Mouse (Mus musculus) naive thymus-derived CD4-positive, alpha-beta T cell, adult 2 months (primary cell): ENCODE results near the gene Thada.
"Not testable (repeated sequence)": the region's sequence is repeated elsewhere in the genome, so short reads cannot be mapped to it uniquely, and the experiment has no call there.

Source experiments
- DNase-seq: peaks from one replicate; pipeline ENCODE4 v3.0.0-alpha.2; 2011; ENCODE audit warnings: low read depth

Gene Thada

DNA sequence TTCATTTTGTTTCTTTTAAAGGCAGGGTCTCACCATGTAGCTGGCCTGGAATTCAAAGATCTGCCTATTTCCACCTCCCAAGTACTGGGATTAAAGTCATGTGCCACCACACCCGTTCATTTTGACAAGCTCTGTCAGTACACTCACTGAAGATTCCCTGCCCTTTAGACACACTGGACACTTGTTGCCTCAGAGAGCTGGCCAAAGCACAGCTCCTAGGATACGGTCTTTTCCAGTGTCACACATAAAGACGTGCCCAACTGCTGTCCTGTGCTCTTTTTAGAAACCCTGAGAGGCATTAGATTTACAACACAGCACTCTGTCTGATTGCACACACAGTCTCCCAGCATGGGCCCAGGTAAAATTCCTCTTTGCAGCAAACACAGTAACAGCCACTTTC lies 248.3 kb downstream of the Thada start:
- no peak for DNase-seq

DNA sequence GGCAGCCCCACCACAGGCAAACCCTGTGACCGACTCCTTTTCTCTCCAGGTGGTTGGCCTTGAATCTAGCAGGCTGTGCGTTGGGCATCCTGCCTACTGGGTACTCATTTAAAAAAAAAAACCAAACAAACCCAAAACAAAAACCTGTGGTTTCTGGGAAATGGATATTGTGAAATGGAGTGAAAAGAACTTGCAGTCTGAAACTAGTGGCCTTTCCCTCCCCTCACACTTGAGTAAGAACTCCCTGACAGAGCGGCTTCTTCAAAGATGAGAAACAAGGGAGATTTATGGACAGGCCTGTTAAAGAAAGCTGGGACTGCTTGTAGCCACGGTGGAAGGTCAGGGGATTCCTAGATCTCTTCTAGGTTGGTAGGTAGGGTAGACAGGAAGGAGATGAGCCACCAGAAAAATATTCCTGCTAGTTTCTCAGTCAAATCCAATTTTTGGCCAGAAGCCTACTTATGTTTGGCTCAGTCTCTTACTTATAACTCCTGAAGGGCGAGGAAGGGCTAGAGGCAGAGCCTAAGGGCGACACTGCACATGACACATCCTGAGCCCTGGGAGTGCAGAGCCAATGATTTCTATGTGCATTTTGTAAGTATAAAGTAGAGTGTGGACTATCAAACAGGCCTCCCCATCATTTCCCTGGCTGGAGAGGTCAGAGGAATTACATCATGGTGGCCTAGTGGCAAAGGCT lies 250.6 kb downstream of the Thada start:
- no peak for DNase-seq

DNA sequence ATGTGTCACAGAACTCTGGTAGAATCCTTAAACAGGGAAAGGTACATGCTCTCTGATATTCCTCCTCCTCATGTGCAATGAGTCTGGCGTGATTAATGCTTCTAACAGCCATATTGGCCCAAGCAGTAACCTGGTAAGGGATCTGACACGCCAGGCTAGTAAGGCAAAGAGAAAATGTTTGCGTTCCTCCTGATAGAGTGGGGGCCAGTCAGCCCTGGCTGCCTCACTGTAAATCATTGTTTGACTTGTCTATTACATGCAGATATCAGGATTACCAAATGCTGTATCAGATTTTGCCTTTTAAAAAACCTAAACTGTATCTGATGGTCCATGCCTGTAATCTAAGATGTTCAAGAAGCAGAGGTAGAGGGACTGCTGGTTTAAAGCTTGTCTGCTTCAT lies 252.5 kb downstream of the Thada start:
- no peak for DNase-seq

DNA sequence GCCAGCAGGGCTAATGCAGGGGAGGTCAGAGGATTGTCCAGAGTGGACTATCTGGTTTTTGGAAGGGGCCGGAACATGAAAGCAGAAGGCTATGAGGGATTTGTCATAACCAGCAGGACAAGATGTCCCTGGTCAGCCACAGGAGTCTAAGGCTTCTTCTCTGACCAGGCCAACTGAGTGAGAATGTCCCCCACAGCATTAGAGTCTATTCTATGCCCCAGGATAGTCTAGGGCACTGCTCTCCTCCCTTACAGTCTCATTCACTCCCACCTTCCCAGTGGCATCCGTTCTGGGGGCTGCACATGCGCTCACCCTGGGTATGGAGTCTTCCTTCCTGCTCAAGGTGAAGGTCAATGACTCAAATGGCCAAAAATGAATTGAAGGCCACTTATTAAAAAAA lies 258.4 kb downstream of the Thada start:
- no peak for DNase-seq

DNA sequence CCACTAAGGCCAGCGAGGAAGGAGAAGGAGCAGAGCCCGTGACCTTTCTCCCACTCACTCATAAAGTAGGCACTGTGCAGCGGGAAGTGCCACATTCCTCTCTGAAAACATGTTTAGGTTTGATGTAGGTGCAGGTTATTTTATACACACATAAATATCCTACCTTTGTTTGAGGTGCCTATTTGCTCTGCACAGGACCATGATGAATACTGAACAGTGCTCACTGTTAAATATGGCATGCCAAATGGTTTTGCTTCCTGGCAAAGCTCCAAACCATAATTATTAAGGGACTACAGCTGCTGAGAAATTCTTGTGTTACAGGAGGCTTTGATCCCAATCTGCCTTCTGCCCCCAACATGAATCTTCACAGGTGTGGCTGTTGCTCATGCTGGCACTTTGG lies 259.8 kb downstream of the Thada start:
- no peak for DNase-seq

DNA sequence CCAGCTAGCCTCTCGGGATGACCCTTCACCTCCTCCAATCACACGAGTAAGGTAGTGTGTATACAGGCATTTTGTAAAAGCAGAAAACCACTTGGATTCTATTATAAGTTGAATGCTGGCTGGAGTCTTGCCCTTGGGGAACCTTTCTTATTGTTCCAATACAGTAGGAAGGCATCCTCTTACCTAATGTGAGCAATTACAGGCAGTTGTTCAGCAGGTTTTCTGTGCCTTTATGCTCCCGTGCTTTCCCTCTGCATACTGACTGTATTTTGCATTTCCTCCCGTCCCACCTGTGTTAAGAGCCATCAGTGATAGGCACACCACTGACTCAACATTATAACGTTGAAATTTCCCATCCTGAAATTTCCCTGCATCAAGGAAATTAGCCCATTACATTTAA lies 261.0 kb downstream of the Thada start:
- DNase-seq: no peak

DNA sequence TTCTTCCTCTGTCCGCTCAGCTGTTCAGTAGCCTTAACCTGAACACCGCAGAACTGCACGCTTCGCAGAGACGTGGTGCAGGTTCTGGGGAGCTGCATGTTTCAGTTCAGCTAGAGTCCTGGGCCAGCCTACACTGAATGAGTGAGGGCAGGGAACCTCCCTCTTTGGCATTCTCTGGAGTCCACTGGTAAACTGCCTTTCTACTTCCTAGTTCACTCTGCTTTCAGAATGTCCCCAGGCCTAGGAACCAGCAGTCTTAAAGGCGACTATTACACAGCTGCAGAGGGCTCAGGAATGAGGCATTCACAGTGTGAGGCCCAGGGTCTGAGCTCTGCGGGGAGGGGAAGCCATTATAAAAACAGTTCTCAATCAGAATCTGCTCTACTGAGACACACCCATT lies 262.7 kb downstream of the Thada start:
- DNase-seq: no peak

DNA sequence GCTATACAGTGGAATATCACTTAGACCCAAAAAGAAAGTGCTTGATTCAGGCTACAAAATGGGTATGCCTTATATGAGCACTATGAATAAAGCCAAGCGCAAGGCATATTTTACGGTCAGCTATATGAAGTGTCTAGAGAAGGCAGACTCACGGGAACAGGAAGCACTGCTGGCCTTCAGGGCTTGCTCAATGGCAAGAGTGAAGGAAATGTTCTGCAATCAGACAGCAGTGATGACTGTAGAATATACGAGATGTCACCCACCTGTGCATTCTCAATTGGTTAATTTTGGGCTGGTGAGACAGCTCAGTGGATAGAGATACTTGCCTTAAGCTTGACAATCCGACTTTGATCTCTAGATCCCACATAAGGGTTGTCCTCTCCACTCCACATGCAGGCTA lies 264.8 kb downstream of the Thada start:
- no peak for DNase-seq

DNA sequence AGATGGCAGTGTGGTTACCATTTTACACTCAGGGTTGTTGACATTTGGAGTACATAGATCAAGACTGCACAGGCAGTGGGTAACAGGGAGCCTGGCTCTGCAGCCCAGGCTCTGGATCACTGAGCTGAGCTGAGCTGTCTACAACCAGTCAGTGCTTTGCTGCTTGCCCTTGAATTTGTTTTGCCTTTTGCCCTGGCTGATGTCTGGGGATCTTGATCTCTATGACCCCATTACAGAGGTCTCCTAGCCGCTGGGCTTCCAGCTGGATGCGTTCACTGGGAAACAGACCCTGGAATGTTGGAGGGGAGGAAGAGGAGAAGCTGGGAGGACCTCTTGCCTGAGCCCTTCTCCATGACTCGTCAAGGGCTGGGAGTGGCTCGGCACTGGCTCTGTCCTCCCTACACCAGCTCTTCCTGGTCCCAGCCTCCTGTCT lies 268.1 kb downstream of the Thada start:
- no peak for DNase-seq

DNA sequence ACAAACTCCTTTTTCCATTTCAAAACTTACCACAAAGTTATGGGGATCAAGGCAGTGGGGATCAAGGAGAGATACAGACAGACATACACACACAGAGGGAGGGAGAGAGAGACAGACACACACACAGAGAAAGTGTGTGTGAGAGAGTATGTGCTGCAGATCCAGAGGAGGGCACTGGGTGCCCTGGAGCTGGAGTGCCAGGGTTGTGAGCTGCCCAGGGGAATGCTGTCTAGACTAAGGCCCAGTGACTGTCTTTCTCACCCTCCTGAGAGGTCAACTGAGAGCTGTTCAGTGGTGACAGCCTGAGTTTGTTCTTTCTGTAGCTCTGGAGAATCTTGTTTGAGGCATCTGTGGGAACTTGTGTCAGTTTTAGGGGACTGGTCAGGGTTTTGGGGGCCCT lies 269.7 kb downstream of the Thada start:
- no peak for DNase-seq

DNA sequence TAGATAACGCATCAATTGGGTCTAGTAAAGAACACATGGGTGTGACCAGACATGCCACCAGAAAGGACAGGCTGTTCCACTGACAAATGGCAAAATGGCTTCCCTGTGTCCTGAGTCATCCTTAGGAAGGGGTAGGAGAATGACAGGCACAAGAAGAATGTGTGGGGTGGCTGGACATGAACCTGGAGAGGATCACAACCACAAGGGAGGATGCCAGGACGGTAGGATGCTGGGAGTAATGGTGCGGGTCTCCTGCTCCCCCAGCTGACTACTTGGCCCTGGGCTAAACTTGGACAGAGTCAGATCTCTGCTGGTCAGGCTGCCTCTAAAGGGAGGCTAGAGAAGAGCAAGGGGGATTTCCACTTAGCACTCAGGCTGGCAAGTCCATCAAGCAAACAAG lies 270.2 kb downstream of the Thada start:
- DNase-seq: no peak

DNA sequence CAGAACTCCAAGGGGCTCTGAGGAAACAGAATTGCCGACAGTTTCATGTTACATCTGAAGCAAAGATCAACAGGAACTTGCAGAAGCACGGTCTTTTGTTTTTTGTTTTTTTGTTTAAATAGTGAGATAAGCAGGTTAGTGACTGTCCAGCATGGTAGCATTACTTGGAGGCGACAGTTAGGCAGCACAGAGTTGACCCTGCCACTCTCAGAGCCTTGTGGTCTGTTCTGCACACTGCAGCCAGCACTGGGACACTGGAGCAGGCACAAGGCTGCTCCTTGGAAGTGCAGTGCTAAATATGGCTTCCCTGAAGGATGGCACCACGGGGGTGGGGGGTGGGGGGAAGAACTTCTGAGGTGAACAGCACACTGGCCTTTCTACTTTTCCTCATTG lies 271.0 kb downstream of the Thada start:
- no peak for DNase-seq

DNA sequence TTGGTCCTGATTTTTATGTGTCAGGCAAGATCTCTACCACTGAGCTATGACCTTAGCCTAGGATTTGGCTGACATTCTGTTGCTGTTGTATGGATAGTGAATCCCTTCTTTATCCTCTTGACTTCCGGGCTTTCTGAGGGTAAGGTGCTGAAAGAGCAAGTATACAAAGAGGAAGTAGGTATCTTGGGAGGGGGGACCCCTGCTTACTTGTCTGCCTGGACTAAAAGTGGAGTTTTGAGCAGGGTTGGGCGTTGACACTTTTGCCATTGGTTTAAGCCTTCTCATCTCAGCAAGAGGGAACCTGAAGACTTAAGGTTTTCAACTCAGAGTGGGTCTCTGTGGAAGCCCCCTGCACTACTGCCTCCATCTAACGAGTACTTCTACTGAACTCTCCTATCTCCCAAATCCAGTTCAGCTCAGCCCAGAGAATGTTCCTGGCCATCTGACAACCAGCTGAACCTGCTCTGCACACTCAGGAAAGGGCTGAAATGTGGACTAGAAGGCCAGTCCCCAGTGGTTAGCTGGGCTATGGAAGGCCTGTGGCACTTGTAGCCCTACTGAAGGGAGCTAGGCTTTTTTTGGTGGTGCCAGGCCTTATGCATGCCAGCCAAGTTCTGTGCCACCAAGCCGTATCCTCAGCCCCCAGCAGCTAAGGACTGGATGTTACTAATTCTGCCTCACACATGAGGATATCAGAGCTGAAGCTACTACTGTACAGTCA lies 271.6 kb downstream of the Thada start:
- no peak for DNase-seq

DNA sequence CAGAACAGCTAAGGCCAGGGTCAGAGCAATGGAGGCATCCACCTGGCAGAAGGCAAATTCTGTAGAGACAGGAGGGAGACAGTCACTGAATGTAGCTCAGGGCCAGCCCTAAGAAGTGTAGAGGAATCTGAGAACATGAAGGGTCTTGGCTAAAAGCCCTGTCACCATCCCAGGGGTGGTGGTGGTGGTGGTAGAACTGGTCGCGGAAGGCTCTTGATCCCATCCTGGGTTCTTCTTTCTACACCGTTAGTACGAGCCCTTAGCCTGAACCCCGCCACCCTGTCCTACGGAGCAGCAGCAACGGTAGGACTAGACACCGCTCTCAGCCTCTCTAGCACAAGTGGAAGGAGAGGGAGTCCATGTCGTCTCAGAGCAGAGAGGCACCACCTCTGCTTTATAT lies 272.6 kb downstream of the Thada start:
- DNase-seq: no peak

DNA sequence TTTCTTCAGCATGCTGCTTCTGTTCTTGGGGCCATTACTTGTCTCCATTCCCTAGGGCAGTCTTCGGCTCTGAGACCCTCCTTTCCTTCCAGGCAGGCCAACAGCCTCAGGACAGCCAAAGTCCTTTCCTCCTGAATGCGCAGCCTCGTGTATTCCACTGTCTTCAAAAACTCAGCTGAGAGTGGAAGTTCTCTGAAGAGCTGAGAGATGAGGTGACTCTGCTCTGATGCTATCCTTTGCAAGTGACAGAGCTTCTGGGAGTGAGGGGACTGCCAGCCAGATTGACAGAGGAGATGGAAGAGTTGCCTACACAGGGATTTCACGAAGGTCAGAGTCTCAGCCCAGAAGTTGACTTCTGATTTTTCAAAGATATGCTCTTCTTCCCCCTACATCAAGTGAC lies 274.1 kb downstream of the Thada start:
- no peak for DNase-seq

DNA sequence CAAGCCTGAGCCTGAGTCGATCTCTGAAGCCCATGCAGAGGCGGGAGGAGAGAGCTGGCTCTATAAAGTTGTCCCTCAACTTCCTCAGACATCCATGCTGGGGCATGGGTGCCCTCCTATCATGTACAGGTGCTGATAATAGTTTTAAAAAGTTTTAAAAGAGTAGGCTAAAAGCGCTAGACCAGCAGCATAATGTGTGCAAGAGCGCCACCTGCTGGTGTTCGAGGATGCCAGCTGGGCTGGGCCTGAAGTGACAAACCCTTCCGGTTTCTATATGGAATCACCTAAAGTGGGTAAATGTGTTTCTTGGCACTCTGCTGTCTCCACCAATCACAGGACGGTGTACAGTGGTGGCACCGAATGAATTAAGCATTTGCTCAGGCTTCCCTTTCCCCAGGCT lies 275.1 kb downstream of the Thada start:
- DNase-seq: peak; percentile 95

DNA sequence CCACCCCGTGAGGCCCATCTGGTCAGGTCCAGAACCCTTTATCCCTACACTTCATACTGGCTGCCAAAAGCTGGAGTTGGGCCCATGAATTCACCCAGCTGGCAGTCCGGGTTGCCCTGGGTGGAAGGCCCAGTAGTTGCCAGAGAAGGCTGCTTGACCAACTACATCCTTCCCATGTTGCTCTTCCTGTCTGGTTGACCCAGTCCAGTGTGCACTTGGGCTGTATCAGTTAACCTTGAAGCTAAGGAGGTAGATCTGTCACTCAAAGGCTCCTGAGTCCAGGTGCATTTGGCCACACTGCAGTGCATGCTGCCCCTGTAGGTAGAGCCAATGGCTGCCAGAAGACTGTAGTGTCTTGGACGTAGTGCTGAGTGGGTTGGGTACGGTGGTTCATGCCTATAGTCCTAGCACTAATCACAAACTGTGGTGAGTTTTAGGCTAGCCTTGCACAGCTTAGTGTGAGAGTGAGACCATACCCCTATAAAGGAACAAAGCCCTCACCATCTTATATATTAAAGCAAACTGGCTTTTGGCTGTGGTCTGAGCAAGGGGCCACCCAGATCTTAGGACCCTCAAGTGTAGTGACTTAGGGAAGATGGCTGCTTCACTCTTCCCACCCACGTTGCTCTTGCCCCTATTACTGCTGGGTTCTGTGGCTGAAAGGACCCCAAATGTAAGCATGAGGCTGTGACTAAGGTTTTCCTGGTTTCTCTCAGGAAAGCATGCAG lies 276.7 kb downstream of the Thada start:
- DNase-seq: peak; percentile 44

DNA sequence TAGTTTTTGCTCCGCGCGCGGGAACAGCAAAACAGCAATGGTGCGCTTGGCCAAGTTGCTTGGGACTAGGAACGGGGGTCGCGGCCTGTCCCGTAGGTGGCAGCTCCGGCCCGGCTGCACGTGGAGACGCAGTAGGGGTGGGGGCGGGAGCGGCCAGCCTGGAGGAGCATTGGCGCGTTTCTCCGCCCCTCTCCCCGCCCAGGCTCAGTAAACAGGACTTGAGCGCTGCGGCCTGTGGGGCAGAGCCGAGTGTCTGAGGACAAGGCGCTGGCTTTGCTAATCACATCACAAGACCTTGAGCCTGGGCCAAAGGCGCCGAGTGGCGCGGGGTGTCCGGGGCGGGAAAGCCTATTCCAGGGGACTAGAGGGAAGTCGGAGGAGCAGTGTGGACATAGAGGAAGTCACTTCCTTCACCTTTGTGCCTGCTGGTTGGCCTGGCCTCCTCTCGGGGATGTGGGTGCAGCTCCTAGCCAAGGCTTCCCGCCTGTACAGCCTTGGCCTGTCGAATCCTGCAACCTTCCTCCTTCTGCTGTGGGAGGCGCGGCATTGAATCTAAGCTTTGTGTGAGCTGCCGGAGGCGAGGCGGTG lies 277.5 kb downstream of the Thada start:
- DNase-seq: peak; percentile 82

DNA sequence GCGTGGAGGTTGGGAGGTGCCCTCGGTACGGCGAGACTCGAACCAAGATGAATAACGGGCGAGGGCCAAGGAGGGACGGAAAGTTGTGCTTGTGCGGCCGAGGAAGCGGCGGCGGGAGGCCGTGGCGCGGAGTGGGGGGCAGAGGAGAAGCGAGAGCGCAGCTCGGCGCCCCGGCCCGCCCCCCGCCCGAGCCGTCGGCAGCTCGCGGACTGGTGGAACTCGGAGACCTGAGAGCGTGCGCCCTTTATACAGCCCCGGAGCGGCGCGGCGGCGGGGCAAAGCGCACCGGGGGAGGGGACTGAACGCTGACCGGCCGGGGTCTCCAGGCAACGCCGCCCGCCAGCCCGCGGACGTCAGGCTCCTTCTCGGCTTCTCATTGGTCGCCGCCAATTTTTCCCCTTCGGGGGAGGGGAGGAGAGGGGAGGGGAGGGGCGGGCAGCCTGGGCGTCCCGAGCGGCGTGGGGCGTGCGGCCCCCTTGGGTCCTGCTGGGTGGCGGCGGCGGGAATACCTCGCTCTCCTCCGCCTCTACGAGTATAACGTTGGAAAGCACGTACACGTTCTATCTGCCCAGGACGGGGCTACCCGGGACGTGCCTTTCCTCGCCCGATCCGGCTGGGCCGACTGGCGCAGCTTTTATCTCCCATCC lies 278.2 kb downstream of the Thada start, which contains the start of gene Zfp36l2:
Zfp36l2 (minus strand) TSS at position 221 of the 647 bp plus-strand sequence.
- peak; percentile 94 for DNase-seq

DNA sequence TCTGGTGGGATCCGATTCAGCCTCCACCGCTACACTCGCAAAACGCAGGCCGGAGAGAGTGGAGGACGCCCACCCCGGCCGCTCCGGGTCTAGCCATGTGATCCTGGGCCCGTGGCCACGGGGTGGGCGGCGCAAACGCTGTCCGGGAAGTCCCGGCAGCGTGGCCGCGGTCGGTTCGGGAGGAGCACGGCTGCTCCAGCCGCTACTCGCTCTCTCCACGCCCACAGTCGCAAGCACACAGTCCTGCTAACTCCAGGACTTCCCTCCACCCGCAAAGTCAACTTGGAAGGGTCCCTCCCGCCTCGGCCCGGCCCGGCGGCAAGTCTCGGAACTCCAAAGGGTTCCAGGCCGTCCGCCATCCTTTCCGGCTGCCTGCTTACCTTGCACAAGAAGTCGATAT lies 278.7 kb downstream of the Thada start:
- DNase-seq: not testable (repeated sequence)

DNA sequence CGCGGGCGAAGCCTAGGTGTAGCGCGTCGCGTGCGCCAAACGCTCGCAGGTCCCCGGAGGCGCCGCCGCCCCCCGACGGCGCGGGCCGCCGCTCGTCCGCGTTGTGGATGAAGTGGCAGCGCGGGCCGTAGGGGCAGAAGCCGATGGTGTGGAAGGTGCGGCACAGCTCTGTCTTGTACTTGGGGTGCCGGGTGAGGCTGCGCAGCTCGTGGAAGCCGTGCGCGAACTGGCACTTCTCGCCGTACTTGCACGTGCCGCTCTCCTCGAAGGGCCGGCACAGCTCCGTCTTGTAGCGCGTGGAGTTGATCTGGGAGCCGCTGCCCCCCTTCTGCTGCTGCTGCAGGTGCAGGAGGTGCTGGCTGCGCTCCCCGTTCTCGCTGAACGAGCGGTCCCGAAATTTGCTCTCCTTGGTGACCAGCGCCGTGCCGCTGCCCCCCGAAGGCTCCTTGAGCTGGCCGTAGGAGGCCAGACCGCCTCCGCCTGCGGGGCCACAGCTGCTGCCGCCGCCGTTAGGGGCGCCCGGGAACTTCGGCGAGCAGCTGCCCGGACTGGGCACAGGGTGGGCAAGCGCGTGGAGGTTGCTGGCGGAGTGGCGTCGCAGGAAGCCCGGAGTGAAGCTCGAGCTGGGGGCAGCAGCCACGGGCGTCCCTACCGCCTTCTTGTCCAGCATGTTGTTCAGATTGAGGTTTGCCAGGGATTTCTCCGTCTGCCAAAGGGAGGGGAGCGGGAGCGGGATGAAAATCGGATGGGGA lies 279.4 kb downstream of the Thada start:
- peak; percentile 89 for DNase-seq
